Mouse (Mus musculus) intestine, embryonic 15.5 days (tissue): ENCODE results near the gene Ten1. TPM values are rescaled to one million over a fixed set of nuclear protein-coding genes. Genes with fewer than 3 reads are reported as not detected.

Experiments used
- ATAC-seq: fragments of 200-750 bp; cut with Nextera tagmentation; 2 replicates; pipeline ENCODE4 v1.8.0; 2017; ENCODE audit warnings: moderate TSS enrichment, moderate library complexity
- H3K27ac ChIP-seq: fragments of 300-500 bp; sonication (generic); 2 replicates; pipeline ENCODE4 v1.5.1; 2015; ENCODE audit warnings: mild to moderate bottlenecking, inconsistent platforms
- H3K27me3 ChIP-seq: fragments of 300-500 bp; sonication (generic); replicated peaks from 2 replicates; pipeline ENCODE4 v1.6.1; 2015; ENCODE audit warnings: inconsistent platforms
- H3K36me3 ChIP-seq: fragments of 300-500 bp; sonication (generic); 2 replicates; pipeline ENCODE4 v1.6.1; 2015; ENCODE audit warnings: inconsistent platforms
- H3K4me1 ChIP-seq: fragments of 300-500 bp; sonication (generic); replicated peaks from 2 replicates; pipeline ENCODE4 v1.6.1; 2015; ENCODE audit warnings: inconsistent platforms
- H3K4me2 ChIP-seq: fragments of 300-500 bp; sonication (generic); replicated peaks from 2 replicates; pipeline ENCODE4 v1.6.1; 2015; ENCODE audit warnings: mild to moderate bottlenecking, inconsistent platforms
- H3K4me3 ChIP-seq: fragments of 300-500 bp; sonication (generic); replicated peaks from 2 replicates; pipeline ENCODE4 v1.5.1; 2015; ENCODE audit warnings: inconsistent platforms
- H3K9ac ChIP-seq: fragments of 300-500 bp; sonication (generic); 2 replicates; pipeline ENCODE4 v1.6.1; 2015; ENCODE audit warnings: inconsistent platforms
- H3K9me3 ChIP-seq: fragments of 300-500 bp; sonication (generic); 2 replicates; pipeline ENCODE4 v1.6.1; 2016; ENCODE audit warnings: inconsistent platforms
- WGBS: fragments of 180-500 bp; shearing (Covaris S2); methylation state at CpG from one replicate; pipeline ENCODE4 v1.1.7; 2015; 5-methylcytosine and 5-hydroxymethylcytosine counted together
- polyA plus RNA-seq: library from polyadenylated mRNA; unstranded; fragments of >200 nt; fragmentation: Nextera tagmentation; extraction: Ambion mirVana; gene quantifications from 2 replicates; pipeline ENCODE4 v1.2.1, GENCODE M21; 2015

Ten1 gene
- polyA plus RNA-seq: 98.0 and 100 TPM in 2 replicates

DNA sequence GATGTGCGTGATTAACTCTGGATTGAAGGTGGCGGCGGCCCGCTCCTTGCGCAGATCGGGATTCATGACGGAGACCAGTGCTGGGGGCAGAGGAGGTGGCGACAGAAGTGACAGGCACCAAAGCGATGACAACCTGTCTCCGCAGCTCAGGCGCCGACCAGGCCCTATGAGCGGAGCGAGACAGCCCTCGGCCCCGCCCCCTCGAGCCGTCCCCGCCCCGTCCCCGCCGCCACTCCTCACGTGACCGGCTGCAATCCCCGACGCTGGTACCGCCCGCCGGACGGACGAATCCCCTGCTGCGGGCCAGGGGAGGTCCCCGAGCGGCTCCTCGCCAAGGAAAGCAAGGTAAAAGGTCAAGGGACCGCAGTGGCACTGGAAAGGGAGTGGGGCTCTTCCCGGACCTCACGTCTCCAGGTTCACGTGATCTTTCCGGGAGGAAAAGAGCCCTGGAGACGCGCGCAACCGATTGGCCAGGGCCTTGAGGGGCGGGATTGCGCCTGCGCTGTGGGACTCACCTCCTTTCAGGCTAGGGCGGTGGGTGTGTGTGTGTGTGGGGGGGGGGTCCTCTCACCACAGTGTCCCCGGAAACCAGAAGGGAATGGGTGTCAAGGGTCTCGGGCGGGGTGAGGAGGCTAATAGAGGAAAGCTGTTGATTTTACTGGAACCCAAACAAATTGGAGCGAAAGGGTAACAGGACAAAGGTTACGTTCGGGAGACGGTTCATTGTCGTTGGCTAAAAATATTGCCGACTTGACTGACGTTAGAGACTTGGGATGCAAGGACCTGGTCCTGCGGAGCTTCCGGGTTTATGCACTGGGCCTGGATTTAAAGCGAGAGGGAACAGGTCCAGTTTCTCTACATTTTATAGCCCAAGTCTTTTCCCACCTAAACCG, at the start of gene Ten1, which contains the start of gene Acox1:
Gene Ten1, plus strand, starts transcription at position 217 of the 893 bp plus-strand sequence.
Gene Acox1, minus strand, starts transcription at position 407 of the 893 bp plus-strand sequence.
- WGBS: under 1% methylated on average over 62 of the region's 62 CpGs
- Histone ChIP-seq H3K4me1 (peaks cover 12% of the 10 kb centered on the region), H3K36me3 (no peaks in the 10 kb centered on the region), H3K27me3 (no peaks in the 10 kb centered on the region), H3K9ac (peak within 1 kb of the TSS; percentile 72), H3K4me2 (peak within 1 kb of the TSS; percentile 58), H3K27ac (peak within 1 kb of the TSS; percentile 91), H3K4me3 (peak within 1 kb of the TSS; percentile 55), H3K9me3 (no peaks in the 10 kb centered on the region)
- ATAC-seq: peak; percentile 97

DNA sequence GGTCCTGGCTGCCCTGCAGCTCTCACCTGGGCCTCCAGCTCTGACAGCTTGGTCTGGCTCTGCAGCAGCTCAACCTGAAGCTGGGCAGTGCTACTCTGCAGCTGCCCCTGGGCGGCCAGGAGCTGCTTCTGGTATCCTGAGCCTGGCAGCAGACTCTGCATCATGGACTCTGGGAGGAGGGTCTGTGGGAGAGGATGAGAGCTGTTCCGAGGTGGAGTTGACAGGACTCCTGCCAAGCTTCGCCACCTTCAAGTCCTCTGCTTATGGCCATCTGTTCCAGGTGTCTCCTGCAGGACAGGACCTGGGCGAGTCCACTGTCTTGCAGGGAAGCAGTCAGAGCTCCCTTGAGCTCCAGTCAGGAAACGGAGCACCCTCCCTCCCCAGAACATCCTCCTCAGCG, 49.3 kb upstream of the Ten1 start:
- 77% methylated on average over 6 of the region's 6 CpGs for WGBS
- H3K4me3 ChIP-seq: no peak overlapping the region
- no peaks in the 10 kb centered on the region for H3K27me3 ChIP-seq
- no peak overlapping the region for H3K9ac ChIP-seq
- no peaks in the 10 kb centered on the region for H3K9me3 ChIP-seq
- H3K27ac ChIP-seq: no peak overlapping the region
- H3K36me3 ChIP-seq: peaks cover 55% of the 10 kb centered on the region
- H3K4me1 ChIP-seq: no peaks in the 10 kb centered on the region
- no peak for ATAC-seq
- H3K4me2 ChIP-seq: no peak overlapping the region

DNA sequence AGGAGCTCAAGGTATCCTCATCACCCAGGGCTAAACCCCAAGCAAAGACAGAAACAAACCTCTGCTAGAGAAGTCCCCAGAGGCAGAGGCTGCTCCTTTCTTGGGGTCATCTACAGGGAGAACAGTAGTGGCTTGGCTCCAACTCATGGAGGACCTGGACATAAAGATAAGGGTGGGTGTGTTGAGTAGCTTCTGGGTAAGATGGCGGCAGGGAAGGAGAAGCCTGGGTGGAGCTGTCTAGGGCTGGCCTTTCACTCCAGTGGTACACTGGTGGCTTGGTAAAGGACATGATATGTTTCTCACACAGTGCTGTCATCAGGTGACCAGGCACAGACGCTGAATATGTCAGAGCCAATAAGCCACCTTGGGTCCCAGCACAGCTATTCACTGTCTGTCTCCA, 47.7 kb upstream of the Ten1 start:
- no peak overlapping the region for H3K9ac ChIP-seq
- no peak overlapping the region for H3K4me3 ChIP-seq
- no peaks in the 10 kb centered on the region for H3K9me3 ChIP-seq
- 86% methylated on average over 2 of the region's 2 CpGs for WGBS
- no peak overlapping the region for H3K4me2 ChIP-seq
- ATAC-seq: no peak
- no peak overlapping the region for H3K27ac ChIP-seq
- H3K27me3 ChIP-seq: no peaks in the 10 kb centered on the region
- H3K4me1 ChIP-seq: no peaks in the 10 kb centered on the region
- H3K36me3 ChIP-seq: peaks cover 44% of the 10 kb centered on the region

DNA sequence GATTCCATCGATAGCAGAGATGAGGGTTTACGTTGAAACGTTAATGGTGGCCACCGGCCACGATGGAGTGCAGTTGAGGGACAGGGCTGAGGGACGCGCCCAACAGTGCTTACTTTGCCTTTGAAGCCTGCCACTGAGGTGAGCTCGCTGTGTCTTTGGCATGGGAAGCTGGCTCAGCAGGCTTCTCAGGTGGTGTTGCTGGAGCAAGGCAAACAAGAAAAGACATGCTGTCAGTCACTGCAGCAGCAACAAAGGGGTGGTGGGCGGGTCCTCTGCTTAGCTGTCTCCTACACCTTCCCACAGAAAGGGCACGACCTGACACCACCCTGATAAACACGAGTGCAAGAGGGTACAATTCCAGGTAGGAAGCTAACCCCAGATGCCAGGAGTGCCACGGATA, 37.3 kb upstream of the Ten1 start:
- peaks cover 5% of the 10 kb centered on the region; the same call in 1 of the 2 replicates for H3K36me3 ChIP-seq
- H3K4me3 ChIP-seq: no peak overlapping the region
- peaks cover 2% of the 10 kb centered on the region; the same call in 1 of the 2 replicates for H3K4me1 ChIP-seq
- H3K9me3 ChIP-seq: no peaks in the 10 kb centered on the region
- H3K27ac ChIP-seq: no peak overlapping the region
- WGBS: 49% methylated on average over 12 of the region's 12 CpGs
- ATAC-seq: no peak
- no peaks in the 10 kb centered on the region for H3K27me3 ChIP-seq
- H3K4me2 ChIP-seq: no peak overlapping the region
- no peak overlapping the region for H3K9ac ChIP-seq

GRCm38 (mm10) chr11:116162146-116162545, 36.5 kb upstream of the Ten1 start:
- no peak overlapping the region for H3K9ac ChIP-seq
- no peaks in the 10 kb centered on the region for H3K27me3 ChIP-seq
- no peak overlapping the region for H3K27ac ChIP-seq
- H3K4me3 ChIP-seq: no peak overlapping the region
- H3K9me3 ChIP-seq: no peaks in the 10 kb centered on the region
- no peak for ATAC-seq
- peaks cover 2% of the 10 kb centered on the region for H3K4me1 ChIP-seq
- H3K36me3 ChIP-seq: peaks cover 5% of the 10 kb centered on the region; the same call in 1 of the 2 replicates
- H3K4me2 ChIP-seq: no peak overlapping the region
- WGBS: 74% methylated on average over 10 of the region's 10 CpGs

DNA sequence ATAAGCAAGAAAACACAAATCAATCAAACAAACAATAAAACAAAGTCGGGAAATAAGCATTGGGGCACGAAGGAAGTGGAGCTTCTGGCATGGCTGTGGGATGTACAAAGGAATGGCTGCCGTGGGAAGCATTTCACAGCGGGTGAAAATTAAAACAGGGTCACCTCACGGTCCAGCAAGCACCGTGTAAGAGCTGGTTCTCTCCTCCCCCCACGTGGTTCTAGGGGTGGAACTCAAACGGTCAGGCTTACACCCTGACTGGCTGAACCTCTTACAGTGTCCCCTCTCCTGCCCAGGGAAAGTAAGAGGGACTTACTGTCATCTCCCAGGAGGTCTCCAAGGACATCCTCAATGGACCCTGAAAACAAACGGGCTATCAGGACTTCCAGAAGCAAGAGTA, 35.7 kb upstream of the Ten1 start:
- H3K27me3 ChIP-seq: no peaks in the 10 kb centered on the region
- H3K27ac ChIP-seq: no peak overlapping the region
- H3K4me2 ChIP-seq: no peak overlapping the region
- ATAC-seq: no peak
- no peak overlapping the region for H3K4me3 ChIP-seq
- 55% methylated on average over 9 of the region's 9 CpGs for WGBS
- H3K4me1 ChIP-seq: peaks cover 2% of the 10 kb centered on the region
- H3K36me3 ChIP-seq: peaks cover 5% of the 10 kb centered on the region; the same call in 1 of the 2 replicates
- no peak overlapping the region for H3K9ac ChIP-seq
- no peaks in the 10 kb centered on the region for H3K9me3 ChIP-seq

- 0 out of 2 replicates have a peak, but pooled peaks have one; percentile 1 for ATAC-seq
- peaks cover 4% of the 10 kb centered on the region for H3K4me1 ChIP-seq
- WGBS: 4% methylated on average over 6 of the region's 6 CpGs
- H3K36me3 ChIP-seq: peaks cover 5% of the 10 kb centered on the region
- peak overlapping the region; percentile 93 for H3K27ac ChIP-seq
- no peaks in the 10 kb centered on the region for H3K9me3 ChIP-seq
- H3K4me3 ChIP-seq: peak overlapping the region; percentile 73
- H3K9ac ChIP-seq: peak overlapping the region; percentile 71
- peak overlapping the region; percentile 73 for H3K4me2 ChIP-seq
- no peaks in the 10 kb centered on the region for H3K27me3 ChIP-seq
These were observed 31.4 kb upstream of the Ten1 start for GRCm38 (mm10) chr11:116167232-116167631.

GRCm38 (mm10) chr11:116167884-116168439, 30.7 kb upstream of the Ten1 start, which contains the start of gene Fbf1:
Gene Fbf1 (minus strand): TSS chr11:116168166.
- Histone ChIP-seq H3K4me1 (peaks cover 4% of the 10 kb centered on the region; the same call in 1 of the 2 replicates), H3K27me3 (no peaks in the 10 kb centered on the region), H3K9ac (peak within 1 kb of the TSS; percentile 71), H3K4me2 (peak within 1 kb of the TSS; percentile 73), H3K9me3 (no peaks in the 10 kb centered on the region), H3K36me3 (peaks cover 11% of the 10 kb centered on the region), H3K27ac (peak within 1 kb of the TSS; percentile 93), H3K4me3 (peak within 1 kb of the TSS; percentile 73)
- WGBS: under 1% methylated on average over 40 of the region's 40 CpGs
- peak; percentile 98 for ATAC-seq

GRCm38 (mm10) chr11:116169214-116169613, 29.4 kb upstream of the Ten1 start:
- WGBS: 81% methylated on average over 3 of the region's 3 CpGs
- no peaks in the 10 kb centered on the region for H3K27me3 ChIP-seq
- no peak for ATAC-seq

DNA sequence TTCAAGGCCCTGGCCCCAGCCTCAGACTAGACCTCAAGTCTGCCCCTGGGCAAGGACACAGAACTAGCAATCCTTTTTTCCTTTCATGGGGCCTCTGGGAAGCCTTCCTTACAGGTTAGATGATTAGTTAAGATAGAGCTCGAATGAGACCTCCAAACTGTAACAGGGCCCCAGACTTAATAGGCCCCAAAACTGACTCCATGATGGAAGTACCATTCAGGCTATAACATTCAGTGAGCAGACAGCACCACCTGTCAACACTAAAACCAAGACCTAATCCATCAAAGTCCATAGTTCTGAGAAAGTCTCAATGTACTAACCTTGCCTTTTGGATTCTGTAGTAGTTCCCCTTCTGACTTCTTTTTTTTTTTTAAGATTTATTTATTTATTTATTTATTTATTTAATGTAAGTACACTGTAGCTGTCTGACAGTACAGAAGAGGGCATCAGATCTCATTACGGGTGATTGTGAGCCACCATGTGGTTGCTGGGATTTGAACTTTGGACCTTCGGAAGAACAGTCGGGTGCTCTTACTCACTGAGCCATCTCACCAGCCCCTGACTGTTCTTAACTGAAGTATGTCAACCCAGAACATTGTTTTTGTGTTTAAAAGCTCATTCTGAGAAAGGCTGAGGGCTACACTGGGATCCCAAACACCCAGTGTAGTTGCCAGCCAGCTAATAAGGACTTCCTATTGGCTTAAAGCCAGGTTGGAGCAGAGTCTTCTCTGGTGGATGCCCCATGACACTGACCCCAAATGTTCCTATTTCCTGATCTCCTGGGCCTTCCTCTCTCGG, 28.5 kb upstream of the Ten1 start:
- peaks cover 30% of the 10 kb centered on the region for H3K36me3 ChIP-seq
- H3K4me1 ChIP-seq: peaks cover 4% of the 10 kb centered on the region; the same call in 1 of the 2 replicates
- H3K4me3 ChIP-seq: no peak overlapping the region
- no peaks in the 10 kb centered on the region for H3K9me3 ChIP-seq
- H3K4me2 ChIP-seq: no peak overlapping the region
- ATAC-seq: no peak
- no peak overlapping the region for H3K27ac ChIP-seq
- H3K27me3 ChIP-seq: no peaks in the 10 kb centered on the region
- 82% methylated on average over 5 of the region's 5 CpGs for WGBS
- H3K9ac ChIP-seq: no peak overlapping the region

More at GRCm38 (mm10) chr11:116169214-116169613, 29.4 kb upstream of the Ten1 start:
- Histone ChIP-seq H3K9ac (no peak overlapping the region), H3K4me1 (peaks cover 4% of the 10 kb centered on the region; the same call in 1 of the 2 replicates), H3K4me2 (no peak overlapping the region), H3K36me3 (peaks cover 21% of the 10 kb centered on the region), H3K27ac (no peak overlapping the region), H3K4me3 (no peak overlapping the region), H3K9me3 (no peaks in the 10 kb centered on the region)

- WGBS: 90% methylated on average over 2 of the region's 2 CpGs
- no peak overlapping the region for H3K27ac ChIP-seq
- H3K36me3 ChIP-seq: peaks cover 31% of the 10 kb centered on the region
- ATAC-seq: no peak
- H3K9ac ChIP-seq: no peak overlapping the region
- no peaks in the 10 kb centered on the region for H3K27me3 ChIP-seq
- no peak overlapping the region for H3K4me3 ChIP-seq
- H3K4me1 ChIP-seq: peaks cover 2% of the 10 kb centered on the region; the same call in 1 of the 2 replicates
- H3K9me3 ChIP-seq: no peaks in the 10 kb centered on the region
- H3K4me2 ChIP-seq: no peak overlapping the region
These were observed 26.7 kb upstream of the Ten1 start for GRCm38 (mm10) chr11:116171959-116172358.
